Mouse (Mus musculus) small intestine, adult 2 months (tissue): Measurements from ENCODE around the gene Ankrd52.

Experiments used
- CTCF ChIP-seq: fragments of 200-500 bp; IDR thresholded peaks from 2 replicates; pipeline ENCODE4 v1.5.1; 2012; ENCODE audit warnings: low read depth, mild to moderate bottlenecking, control low read depth, inconsistent platforms, low read length, moderate library complexity, mixed read lengths; ENCODE audit not compliant: insufficient replicate concordance, insufficient read length; ENCODE audit errors: extremely low read depth
- POLR2A ChIP-seq: fragments of 200-500 bp; IDR thresholded peaks from 2 replicates; pipeline ENCODE4 v1.6.1; 2012; ENCODE audit warnings: low read depth, mild to moderate bottlenecking, control low read depth, inconsistent platforms, low read length, moderate library complexity

GRCm38 (mm10) chr10:128370021-128370420 lies 6.9 kb upstream of the Ankrd52 start:
- TF ChIP-seq POLR2A (no peak), CTCF (no peak)
